Mouse (Mus musculus) brain, embryonic 14.5 days (tissue): ENCODE measurements around the gene Ccdc69.

Source experiments
- CTCF ChIP-seq: fragments of 200-500 bp; IDR thresholded peaks from 2 replicates; pipeline ENCODE4 v1.5.1; 2012; ENCODE audit warnings: inconsistent platforms, mild to moderate bottlenecking, moderate library complexity, borderline replicate concordance; ENCODE audit not compliant: insufficient read depth, insufficient read length; ENCODE audit errors: extremely low read depth
- POLR2A ChIP-seq: fragments of 200-500 bp; IDR thresholded peaks from 2 replicates; pipeline ENCODE4 v1.6.1; 2012; ENCODE audit warnings: mild to moderate bottlenecking, inconsistent platforms, borderline replicate concordance; ENCODE audit not compliant: poor library complexity, insufficient read depth, insufficient read length, severe bottlenecking; ENCODE audit errors: extremely low read depth

DNA sequence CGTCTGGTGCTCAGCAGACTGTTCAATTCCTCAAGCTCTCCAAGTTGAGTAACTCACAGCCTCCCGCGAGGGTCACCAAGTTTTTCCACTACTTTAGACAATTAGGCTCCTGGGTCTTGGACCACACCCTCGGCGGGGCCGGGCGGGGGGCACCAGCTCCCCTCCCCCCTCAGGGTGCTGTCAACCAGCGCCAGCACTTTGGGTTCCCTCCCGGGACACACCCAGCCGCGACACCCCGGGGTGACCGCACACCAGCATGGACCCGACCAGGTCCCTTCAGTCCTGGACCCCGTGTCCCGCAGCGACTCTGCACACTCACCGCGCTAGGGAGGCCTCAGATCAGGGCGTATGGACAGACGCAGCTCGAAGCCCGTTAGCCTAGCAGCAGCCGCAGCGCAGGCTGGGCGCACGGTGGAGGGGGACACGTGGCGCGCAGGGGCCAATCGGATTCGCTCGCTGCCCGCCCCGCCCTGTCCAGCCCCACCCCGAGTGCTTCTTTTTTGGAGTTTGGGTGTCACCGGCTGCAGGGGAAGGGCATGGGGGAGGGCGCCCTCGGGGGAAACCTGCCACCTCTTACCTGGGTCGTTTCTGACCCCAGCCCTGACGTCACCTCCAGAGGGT lies 44.8 kb downstream of the Ccdc69 start, which contains the start of gene Anxa6:
- TF ChIP-seq POLR2A (no peak), CTCF (no peak)
